Mouse (Mus musculus) intestine, postnatal 0 days (tissue): ENCODE data around the gene Rps6ka1. TPM values are rescaled to one million over a fixed set of nuclear protein-coding genes. Genes with fewer than 3 reads are reported as not detected.
"Not testable (repeated sequence)": the region's sequence is repeated elsewhere in the genome, so short reads cannot be mapped to it uniquely, and the experiment has no call there.

Source experiments
- ATAC-seq: fragments of 200-750 bp; cut with Nextera tagmentation; 2 replicates; pipeline ENCODE4 v1.8.0; 2017; ENCODE audit warnings: mild to moderate bottlenecking, moderate TSS enrichment, moderate library complexity
- H3K27ac ChIP-seq: fragments of 300-500 bp; sonication (generic); 2 replicates; pipeline ENCODE4 v1.5.1; 2014; ENCODE audit warnings: mild to moderate bottlenecking, low read depth, low read length, moderate library complexity
- H3K27me3 ChIP-seq: fragments of 300-500 bp; sonication (generic); replicated peaks from 2 replicates; pipeline ENCODE4 v1.6.1; 2014; ENCODE audit warnings: low read length, mixed read lengths; ENCODE audit not compliant: control insufficient read depth, insufficient read depth
- H3K36me3 ChIP-seq: fragments of 300-500 bp; sonication (generic); 2 replicates; pipeline ENCODE4 v1.6.1; 2014; ENCODE audit warnings: mild to moderate bottlenecking, moderate library complexity; ENCODE audit not compliant: control insufficient read depth, insufficient read depth
- H3K4me1 ChIP-seq: fragments of 300-500 bp; sonication (generic); replicated peaks from 2 replicates; pipeline ENCODE4 v1.6.1; 2014; ENCODE audit warnings: antibody characterized with exemption, low read length, mixed read lengths; ENCODE audit not compliant: control insufficient read depth, insufficient read depth
- H3K4me2 ChIP-seq: fragments of 300-500 bp; sonication (generic); replicated peaks from 2 replicates; pipeline ENCODE4 v1.6.1; 2014; ENCODE audit warnings: low read depth, mild to moderate bottlenecking, moderate library complexity
- H3K4me3 ChIP-seq: fragments of 300-500 bp; sonication (generic); 2 replicates; pipeline ENCODE4 v1.5.1; 2014; ENCODE audit warnings: low read depth, low read length
- H3K9ac ChIP-seq: fragments of 300-500 bp; sonication (generic); 2 replicates; pipeline ENCODE4 v1.6.1; 2014; ENCODE audit warnings: mild to moderate bottlenecking, low read depth, low read length
- H3K9me3 ChIP-seq: fragments of 300-500 bp; sonication (generic); 2 replicates; pipeline ENCODE4 v1.6.1; 2016; ENCODE audit warnings: mixed run types; ENCODE audit not compliant: control insufficient read depth
- CTCF ChIP-seq: sonication (generic); IDR thresholded peaks from 2 replicates; pipeline ENCODE4 v1.5.1; 2016; ENCODE audit warnings: low read depth, mild to moderate bottlenecking, control low read depth, antibody characterized with exemption, moderate library complexity
- WGBS: fragments of 180-500 bp; shearing (Covaris S2); extraction: QIAGEN DNeasy Blood & Tissue Kit; methylation state at CpG from one replicate; pipeline ENCODE4 v1.1.7; 2014; 5-methylcytosine and 5-hydroxymethylcytosine counted together
- polyA plus RNA-seq: library from polyadenylated mRNA; unstranded; fragments of >200 nt; fragmentation: Nextera tagmentation; extraction: Ambion mirVana; gene quantifications from 2 replicates; pipeline ENCODE4 v1.2.1, GENCODE M21; 2015

Rps6ka1 gene
- polyA plus RNA-seq, 1 experiment from 2014 or later: 86.2 TPM

DNA sequence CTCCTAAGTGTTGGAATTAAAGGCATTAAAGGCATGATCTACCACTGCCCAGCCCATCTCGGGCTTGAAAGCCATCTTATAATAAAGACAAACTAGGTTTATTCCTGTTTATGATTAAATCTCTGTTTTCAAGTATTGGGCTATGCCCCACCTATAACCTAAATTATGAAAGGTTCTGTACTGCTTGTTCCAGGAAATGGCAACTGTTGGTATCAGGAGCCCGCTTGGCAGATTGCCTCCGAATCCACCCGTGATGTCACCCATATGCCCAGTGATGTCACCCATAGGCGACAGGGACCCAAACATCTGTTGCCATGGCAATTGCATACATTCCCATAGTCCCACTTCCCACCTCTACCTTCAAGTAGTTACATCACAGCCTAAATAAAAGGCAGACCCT, 36.1 kb upstream of the Rps6ka1 start:
- no peak for ATAC-seq
- H3K4me3 ChIP-seq: no peak overlapping the region
- no peak for TF ChIP-seq CTCF
- 88% methylated on average over 5 of the region's 5 CpGs for WGBS
- no peaks in the 10 kb centered on the region for H3K27me3 ChIP-seq
- H3K4me1 ChIP-seq: no peaks in the 10 kb centered on the region
- H3K27ac ChIP-seq: no peak overlapping the region
- no peak overlapping the region for H3K9ac ChIP-seq
- H3K4me2 ChIP-seq: no peak overlapping the region
- H3K36me3 ChIP-seq: no peaks in the 10 kb centered on the region
- H3K9me3 ChIP-seq: no peaks in the 10 kb centered on the region

GRCm38 (mm10) chr4:133918093-133918825, 30.7 kb upstream of the Rps6ka1 start:
- not testable (repeated sequence) for H3K27ac ChIP-seq
- WGBS: 89% methylated on average over 17 of the region's 23 CpGs

GRCm38 (mm10) chr4:133911983-133912382, 24.4 kb upstream of the Rps6ka1 start:
- Histone ChIP-seq H3K27ac (no peak overlapping the region), H3K9ac (no peak overlapping the region), H3K4me2 (no peak overlapping the region), H3K4me1 (0 out of 2 replicates have a peak, but pooled peaks cover 6% of the 10 kb centered on the region), H3K36me3 (no peaks in the 10 kb centered on the region), H3K9me3 (no peaks in the 10 kb centered on the region), H3K4me3 (no peak overlapping the region), H3K27me3 (no peaks in the 10 kb centered on the region)
- TF ChIP-seq CTCF: no peak
- no peak for ATAC-seq
- WGBS: 66% methylated on average over 4 of the region's 4 CpGs

More at GRCm38 (mm10) chr4:133918093-133918825, 30.7 kb upstream of the Rps6ka1 start:
- H3K4me3 ChIP-seq, H3K9me3 ChIP-seq, H3K4me1 ChIP-seq, H3K36me3 ChIP-seq, H3K4me2 ChIP-seq, H3K27me3 ChIP-seq, H3K9ac ChIP-seq, ATAC-seq: not testable (repeated sequence)

- H3K27ac ChIP-seq: peak overlapping the region; percentile 93
- ATAC-seq: peak; percentile 95
- no peaks in the 10 kb centered on the region for H3K36me3 ChIP-seq
- peak overlapping the region; percentile 73 for H3K4me2 ChIP-seq
- H3K4me1 ChIP-seq: 0 out of 2 replicates have a peak, but pooled peaks cover 6% of the 10 kb centered on the region
- peak overlapping the region; percentile 45 for H3K9ac ChIP-seq
- peak; percentile 100 for TF ChIP-seq CTCF
- H3K9me3 ChIP-seq: no peaks in the 10 kb centered on the region
- no peaks in the 10 kb centered on the region for H3K27me3 ChIP-seq
- H3K4me3 ChIP-seq: peak overlapping the region; percentile 47
- under 1% methylated on average over 57 of the region's 57 CpGs for WGBS
Observed at GRCm38 (mm10) chr4:133910236-133911211, 22.9 kb upstream of the Rps6ka1 start.

DNA sequence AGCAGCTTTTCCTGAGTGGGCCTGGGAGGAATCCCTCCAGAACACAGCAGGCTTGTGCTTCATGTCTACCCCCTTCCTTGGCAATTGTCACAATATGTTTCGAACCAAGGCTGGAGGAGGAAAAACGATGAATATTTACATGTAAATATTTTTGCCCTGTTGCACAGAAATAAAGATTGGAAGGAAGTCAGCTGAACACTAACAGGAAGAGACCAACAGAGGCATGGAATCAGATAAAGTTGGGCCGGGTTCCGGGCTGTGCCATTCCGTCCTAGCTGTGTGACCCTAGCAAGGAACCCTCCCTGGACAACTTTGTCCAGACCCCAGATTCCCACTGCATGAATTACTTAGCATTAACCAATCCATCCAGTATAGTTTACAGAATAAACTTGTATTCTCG, 20.5 kb upstream of the Rps6ka1 start:
- ATAC-seq: no peak
- TF ChIP-seq CTCF: no peak
- Histone ChIP-seq H3K9ac (no peak overlapping the region), H3K4me2 (no peak overlapping the region), H3K27ac (no peak overlapping the region), H3K4me1 (0 out of 2 replicates have a peak, but pooled peaks cover 6% of the 10 kb centered on the region), H3K27me3 (no peaks in the 10 kb centered on the region), H3K9me3 (no peaks in the 10 kb centered on the region), H3K4me3 (no peak overlapping the region), H3K36me3 (no peaks in the 10 kb centered on the region)
- WGBS: 85% methylated on average over 6 of the region's 6 CpGs

DNA sequence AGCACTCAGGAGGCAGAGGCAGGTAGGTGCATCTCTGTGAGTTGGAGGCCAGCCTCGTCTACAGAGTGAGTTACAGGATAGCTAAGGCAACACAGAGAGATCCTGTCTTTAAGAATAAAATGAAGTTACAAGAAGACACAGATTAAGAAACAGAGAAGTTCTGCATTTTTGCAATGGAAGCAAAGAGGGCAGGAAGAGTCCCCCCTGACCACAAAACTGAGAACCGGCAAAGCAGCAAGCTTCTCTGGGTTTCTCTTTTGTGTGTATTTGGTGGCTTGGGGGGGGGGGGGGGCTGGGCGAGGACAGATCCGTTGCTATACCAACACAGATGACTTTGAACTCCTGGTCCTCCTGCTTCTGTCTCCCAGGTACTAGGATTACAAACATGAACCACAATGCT, 19.5 kb upstream of the Rps6ka1 start:
- Histone ChIP-seq H3K9me3 (no peaks in the 10 kb centered on the region), H3K4me1 (0 out of 2 replicates have a peak, but pooled peaks cover 6% of the 10 kb centered on the region), H3K4me2 (no peak overlapping the region), H3K4me3 (no peak overlapping the region), H3K27ac (no peak overlapping the region), H3K36me3 (no peaks in the 10 kb centered on the region), H3K27me3 (no peaks in the 10 kb centered on the region), H3K9ac (no peak overlapping the region)
- 45% methylated on average over 3 of the region's 4 CpGs for WGBS
- ATAC-seq: no peak
- no peak for TF ChIP-seq CTCF

GRCm38 (mm10) chr4:133906336-133906735, 18.7 kb upstream of the Rps6ka1 start:
- not testable (repeated sequence) for H3K27me3 ChIP-seq, ATAC-seq, H3K4me3 ChIP-seq, H3K4me2 ChIP-seq, H3K4me1 ChIP-seq, H3K9me3 ChIP-seq, H3K36me3 ChIP-seq, H3K27ac ChIP-seq, H3K9ac ChIP-seq
- 92% methylated on average over 4 of the region's 5 CpGs for WGBS
